Mouse (Mus musculus): ENCODE results near the gene Cd320.

- TF ChIP-seq CTCF (IDR thresholded peaks at IDR 0.05; ENCODE audit: extremely low read depth, insufficient read depth, insufficient read length, insufficient replicate concordance) = no peak
- no peak for TF ChIP-seq POLR2A (IDR thresholded peaks at IDR 0.05; ENCODE audit: low read depth, low read length)
Observed at GRCm38 (mm10) chr17:33851331-33851730, 8.4 kb downstream of the Cd320 start.
